Mouse (Mus musculus): ENCODE results near the gene Olfr429. TPM values are rescaled to one million over a fixed set of nuclear protein-coding genes. Genes with fewer than 3 reads are reported as not detected.

The Olfr429 gene
- polyA plus RNA-seq, 1 experiment: not detected

DNA sequence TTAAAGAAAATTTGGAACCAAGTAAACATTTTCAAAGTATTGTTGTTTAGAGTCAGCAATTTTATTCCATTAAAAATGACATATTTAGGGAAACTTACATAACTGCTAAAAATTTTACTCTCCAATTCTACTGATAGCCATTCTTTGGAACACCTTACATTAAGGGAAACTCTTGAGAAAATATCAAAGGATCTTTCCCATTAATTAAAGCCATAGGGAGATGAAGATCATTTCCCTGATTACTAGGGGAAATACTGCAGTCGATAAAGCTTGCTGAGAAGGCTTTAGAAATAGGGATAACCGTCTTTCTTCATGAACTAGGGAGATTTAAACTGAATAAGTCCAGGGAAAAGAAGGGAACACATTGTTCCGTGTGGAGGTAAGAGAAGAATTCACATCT is 47.1 kb downstream of the Olfr429 start, which contains the start of gene Olfr424:
Olfr424 (plus strand) TSS at position 301 of the 400 bp plus-strand sequence.
- Histone ChIP-seq H3K4me1 (ENCODE audit: control insufficient read depth, insufficient read depth, low read length) (no peaks in the 10 kb centered on the region), H3K27ac (ENCODE audit: insufficient read depth, low read depth, low read length) (no peak within 1 kb of the TSS), H3K4me3 (ENCODE audit: insufficient read depth, low read depth, low read length) (no peak within 1 kb of the TSS)
- TF ChIP-seq CTCF (IDR thresholded peaks at IDR 0.05; ENCODE audit: insufficient read depth, low read depth, low read length) (no peak), POLR2A (IDR thresholded peaks at IDR 0.05; ENCODE audit: insufficient read depth, low read depth, low read length) (no peak)
- 62% methylated on average over 3 of the region's 3 CpGs for WGBS

DNA sequence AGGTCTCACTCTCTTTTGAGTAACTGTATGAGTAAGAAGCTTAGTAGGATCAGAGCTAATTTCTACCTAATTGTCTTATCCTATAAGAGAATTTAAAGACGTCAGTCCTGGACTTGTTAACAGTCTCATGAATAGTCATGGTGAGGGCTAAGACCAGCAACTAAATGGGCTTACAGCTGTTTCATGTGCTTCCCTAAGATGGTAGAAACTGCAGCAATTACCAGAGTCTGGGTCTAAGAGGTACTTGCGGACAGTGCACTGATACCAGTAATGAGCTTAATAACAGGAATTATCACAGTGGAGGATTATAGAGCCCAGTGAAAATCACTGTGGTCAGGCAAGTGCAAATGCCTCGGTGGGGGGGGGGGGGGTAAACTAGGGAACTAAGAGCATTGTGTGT is 47.9 kb downstream of the Olfr429 start:
- H3K4me3 ChIP-seq (ENCODE audit: insufficient read depth, low read depth, low read length): no peak overlapping the region
- no peak for TF ChIP-seq POLR2A (IDR thresholded peaks at IDR 0.05; ENCODE audit: insufficient read depth, low read depth, low read length)
- no peak for TF ChIP-seq CTCF (IDR thresholded peaks at IDR 0.05; ENCODE audit: insufficient read depth, low read depth, low read length)
- WGBS: 35% methylated on average over 3 of the region's 3 CpGs
- no peaks in the 10 kb centered on the region for H3K4me1 ChIP-seq (ENCODE audit: control insufficient read depth, insufficient read depth, low read length)
- H3K27ac ChIP-seq (ENCODE audit: insufficient read depth, low read depth, low read length): no peak overlapping the region

Other genes starting within 250 kb of the Olfr429 start
- not detected in 2 replicates for gene Ifi211, start 171.3 kb upstream of the Olfr429 start, polyA plus RNA-seq (2012; ENCODE audit: insufficient read depth, insufficient read length, low replicate concordance, missing spikeins)
- not detected in 2 replicates for gene Mndal, start 141.8 kb upstream of the Olfr429 start, polyA plus RNA-seq (2012; ENCODE audit: insufficient read depth, insufficient read length, low replicate concordance, missing spikeins)
- not detected in 2 replicates for gene Ifi203, start 141.7 kb upstream of the Olfr429 start, polyA plus RNA-seq (2012; ENCODE audit: insufficient read depth, insufficient read length, low replicate concordance, missing spikeins)
- gene Ifi202b, start 101.6 kb upstream of the Olfr429 start, polyA plus RNA-seq (2012; ENCODE audit: insufficient read depth, insufficient read length, low replicate concordance, missing spikeins): not detected in 2 replicates
- 191 TPM in 1 of 2 replicates, not detected in the other for gene Ifi205, start 52.5 kb upstream of the Olfr429 start, polyA plus RNA-seq (2012; ENCODE audit: insufficient read depth, insufficient read length, low replicate concordance, missing spikeins)
- not detected in 2 replicates for gene Olfr433, start 43.6 kb upstream of the Olfr429 start, polyA plus RNA-seq (2012; ENCODE audit: insufficient read depth, insufficient read length, low replicate concordance, missing spikeins)
- gene Olfr432, start 35.1 kb upstream of the Olfr429 start, polyA plus RNA-seq (2012; ENCODE audit: insufficient read depth, insufficient read length, low replicate concordance, missing spikeins): not detected in 2 replicates
- not detected in 2 replicates for gene Olfr430, start 17.7 kb upstream of the Olfr429 start, polyA plus RNA-seq (2012; ENCODE audit: insufficient read depth, insufficient read length, low replicate concordance, missing spikeins)
- not detected in 2 replicates for gene Olfr427, start 12.6 kb downstream of the Olfr429 start, polyA plus RNA-seq (2012; ENCODE audit: insufficient read depth, insufficient read length, low replicate concordance, missing spikeins)
- not detected in 2 replicates for gene Olfr231, start 36.8 kb downstream of the Olfr429 start, polyA plus RNA-seq (2012; ENCODE audit: insufficient read depth, insufficient read length, low replicate concordance, missing spikeins)
- not detected in 2 replicates for gene Olfr424, start 47.2 kb downstream of the Olfr429 start, polyA plus RNA-seq (2012; ENCODE audit: insufficient read depth, insufficient read length, low replicate concordance, missing spikeins)
- gene Olfr420, start 71.3 kb downstream of the Olfr429 start, polyA plus RNA-seq (2012; ENCODE audit: insufficient read depth, insufficient read length, low replicate concordance, missing spikeins): not detected in 2 replicates
- gene Spta1, start 88.4 kb downstream of the Olfr429 start, polyA plus RNA-seq (2012; ENCODE audit: insufficient read depth, insufficient read length, low replicate concordance, missing spikeins): not detected in 2 replicates
- not detected in 2 replicates for gene Olfr419, start 167.7 kb downstream of the Olfr429 start, polyA plus RNA-seq (2012; ENCODE audit: insufficient read depth, insufficient read length, low replicate concordance, missing spikeins)
- not detected in 2 replicates for gene Mptx1, start 246.2 kb downstream of the Olfr429 start, polyA plus RNA-seq (2012; ENCODE audit: insufficient read depth, insufficient read length, low replicate concordance, missing spikeins)